Mouse (Mus musculus) intestine, postnatal 0 days (tissue): ENCODE data around the gene Hspa4. TPM values are rescaled to one million over a fixed set of nuclear protein-coding genes. Genes with fewer than 3 reads are reported as not detected.

Source experiments
- ATAC-seq: fragments of 200-750 bp; cut with Nextera tagmentation; 2 replicates; pipeline ENCODE4 v1.8.0; 2017; ENCODE audit warnings: mild to moderate bottlenecking, moderate TSS enrichment, moderate library complexity
- H3K27ac ChIP-seq: fragments of 300-500 bp; sonication (generic); 2 replicates; pipeline ENCODE4 v1.5.1; 2014; ENCODE audit warnings: mild to moderate bottlenecking, low read depth, low read length, moderate library complexity
- H3K27me3 ChIP-seq: fragments of 300-500 bp; sonication (generic); replicated peaks from 2 replicates; pipeline ENCODE4 v1.6.1; 2014; ENCODE audit warnings: low read length, mixed read lengths; ENCODE audit not compliant: control insufficient read depth, insufficient read depth
- H3K36me3 ChIP-seq: fragments of 300-500 bp; sonication (generic); 2 replicates; pipeline ENCODE4 v1.6.1; 2014; ENCODE audit warnings: mild to moderate bottlenecking, moderate library complexity; ENCODE audit not compliant: control insufficient read depth, insufficient read depth
- H3K4me1 ChIP-seq: fragments of 300-500 bp; sonication (generic); replicated peaks from 2 replicates; pipeline ENCODE4 v1.6.1; 2014; ENCODE audit warnings: antibody characterized with exemption, low read length, mixed read lengths; ENCODE audit not compliant: control insufficient read depth, insufficient read depth
- H3K4me2 ChIP-seq: fragments of 300-500 bp; sonication (generic); replicated peaks from 2 replicates; pipeline ENCODE4 v1.6.1; 2014; ENCODE audit warnings: low read depth, mild to moderate bottlenecking, moderate library complexity
- H3K4me3 ChIP-seq: fragments of 300-500 bp; sonication (generic); 2 replicates; pipeline ENCODE4 v1.5.1; 2014; ENCODE audit warnings: low read depth, low read length
- H3K9ac ChIP-seq: fragments of 300-500 bp; sonication (generic); 2 replicates; pipeline ENCODE4 v1.6.1; 2014; ENCODE audit warnings: mild to moderate bottlenecking, low read depth, low read length
- H3K9me3 ChIP-seq: fragments of 300-500 bp; sonication (generic); 2 replicates; pipeline ENCODE4 v1.6.1; 2016; ENCODE audit warnings: mixed run types; ENCODE audit not compliant: control insufficient read depth
- CTCF ChIP-seq: sonication (generic); IDR thresholded peaks from 2 replicates; pipeline ENCODE4 v1.5.1; 2016; ENCODE audit warnings: low read depth, mild to moderate bottlenecking, control low read depth, antibody characterized with exemption, moderate library complexity
- WGBS: fragments of 180-500 bp; shearing (Covaris S2); extraction: QIAGEN DNeasy Blood & Tissue Kit; methylation state at CpG from one replicate; pipeline ENCODE4 v1.1.7; 2014; 5-methylcytosine and 5-hydroxymethylcytosine counted together
- polyA plus RNA-seq: library from polyadenylated mRNA; unstranded; fragments of >200 nt; fragmentation: Nextera tagmentation; extraction: Ambion mirVana; gene quantifications from 2 replicates; pipeline ENCODE4 v1.2.1, GENCODE M21; 2015

The Hspa4 gene
- polyA plus RNA-seq, 1 experiment from 2014 or later, result 65.8 TPM

DNA sequence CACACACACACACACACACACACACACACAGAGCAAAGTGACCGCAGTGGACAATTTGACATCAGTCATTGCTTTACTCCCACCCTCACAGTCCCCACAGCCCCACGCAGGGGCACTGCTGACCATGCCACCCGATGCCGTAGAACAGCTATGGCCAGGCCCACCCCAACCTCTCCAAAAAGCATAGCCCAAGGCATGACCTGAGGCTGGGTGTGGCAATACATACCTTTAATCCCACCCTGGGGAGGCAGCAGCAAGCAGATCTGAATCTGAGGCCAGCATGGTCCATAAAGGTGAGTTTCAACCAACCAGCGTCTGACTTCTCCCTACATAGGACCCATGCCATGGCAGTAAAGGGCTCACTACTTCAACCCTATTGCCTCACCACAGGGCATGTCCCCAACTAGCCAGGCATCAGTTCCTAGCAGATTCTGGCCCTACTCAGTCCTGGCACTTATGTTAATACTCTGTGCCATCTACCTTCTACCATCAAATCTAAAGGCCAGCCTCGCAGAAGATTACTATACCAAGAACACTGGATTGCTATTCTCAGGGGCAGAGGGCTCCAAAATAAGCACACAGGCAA, 41.1 kb downstream of the Hspa4 start:
- no peak for TF ChIP-seq CTCF
- H3K27me3 ChIP-seq, result no peaks in the 10 kb centered on the region
- no peak overlapping the region for H3K4me3 ChIP-seq
- no peak overlapping the region for H3K27ac ChIP-seq
- 89% methylated on average over 6 of the region's 6 CpGs for WGBS
- no peak for ATAC-seq
- H3K4me2 ChIP-seq, result no peak overlapping the region
- no peaks in the 10 kb centered on the region for H3K9me3 ChIP-seq
- H3K36me3 ChIP-seq, result peaks cover 38% of the 10 kb centered on the region
- no peak overlapping the region for H3K9ac ChIP-seq
- no peaks in the 10 kb centered on the region for H3K4me1 ChIP-seq

DNA sequence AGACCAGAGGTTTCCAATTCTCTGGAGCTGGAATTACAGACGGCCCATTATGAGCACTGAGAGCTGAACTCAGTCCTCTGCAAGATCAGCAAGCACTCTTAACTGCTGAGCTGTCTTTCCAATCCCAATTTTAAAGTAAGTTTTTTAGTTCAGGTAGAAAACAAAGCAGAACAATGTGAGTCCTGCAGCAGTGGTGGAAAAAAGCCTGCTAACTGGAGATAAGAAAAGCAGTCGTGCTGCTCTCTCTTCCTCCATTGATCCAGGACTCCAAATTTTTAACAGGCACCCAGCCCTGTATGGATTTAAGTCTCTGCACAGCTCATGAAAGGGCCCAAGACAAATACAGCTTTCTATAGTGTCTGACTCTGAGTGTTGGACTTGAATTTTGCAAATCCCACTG, 43.3 kb downstream of the Hspa4 start:
- no peak for ATAC-seq
- peaks cover 20% of the 10 kb centered on the region for H3K36me3 ChIP-seq
- no peak overlapping the region for H3K27ac ChIP-seq
- H3K4me1 ChIP-seq, result no peaks in the 10 kb centered on the region
- H3K4me2 ChIP-seq, result no peak overlapping the region
- TF ChIP-seq CTCF, result no peak
- WGBS, result 59% methylated on average over 2 of the region's 2 CpGs
- no peak overlapping the region for H3K9ac ChIP-seq
- H3K4me3 ChIP-seq, result no peak overlapping the region
- H3K9me3 ChIP-seq, result no peaks in the 10 kb centered on the region
- no peaks in the 10 kb centered on the region for H3K27me3 ChIP-seq

DNA sequence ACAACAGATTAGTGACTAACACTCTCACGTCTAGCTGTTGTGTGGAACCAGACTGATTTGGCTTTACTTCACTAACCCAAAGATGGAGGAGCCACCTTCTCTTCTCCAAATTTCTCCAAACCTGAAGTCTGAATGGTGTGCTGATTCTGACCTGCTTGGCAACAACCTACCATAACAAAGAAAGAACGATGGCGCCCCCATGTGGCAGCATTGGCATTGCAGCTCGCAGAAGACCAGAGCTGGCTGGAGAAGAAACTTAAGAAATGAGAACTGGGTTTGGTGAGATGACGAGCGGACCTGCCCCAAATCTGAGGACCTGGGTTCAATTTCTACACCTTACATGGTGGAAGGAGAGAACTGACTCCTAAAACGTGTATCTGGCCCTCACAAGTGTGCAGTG, 45.3 kb downstream of the Hspa4 start:
- 0 out of 2 replicates have a peak, but pooled peaks cover 4% of the 10 kb centered on the region for H3K36me3 ChIP-seq

DNA sequence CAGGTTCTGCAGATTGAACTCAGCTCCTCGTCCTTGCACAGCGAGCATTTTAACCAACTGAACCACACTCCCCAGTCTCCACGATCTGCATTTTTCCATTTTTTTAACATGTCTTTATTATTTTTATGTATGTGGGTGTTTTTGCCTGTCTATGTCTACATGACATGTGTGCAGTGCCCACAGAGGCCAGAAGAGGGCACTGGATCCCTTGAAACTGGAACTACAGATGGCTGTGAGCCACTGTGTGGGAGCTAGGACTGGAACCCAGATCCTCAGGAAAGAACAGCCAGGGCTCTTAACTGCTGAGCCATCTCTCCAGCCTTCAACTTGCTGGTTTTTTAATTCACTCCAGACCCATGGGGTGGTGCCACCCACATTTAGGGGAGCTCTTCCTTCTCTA, 45.8 kb downstream of the Hspa4 start:
- Histone ChIP-seq H3K9me3 (no peaks in the 10 kb centered on the region), H3K4me3 (no peak overlapping the region), H3K27ac (no peak overlapping the region), H3K4me2 (no peak overlapping the region), H3K27me3 (no peaks in the 10 kb centered on the region), H3K9ac (no peak overlapping the region), H3K36me3 (0 out of 2 replicates have a peak, but pooled peaks cover 4% of the 10 kb centered on the region), H3K4me1 (peaks cover 6% of the 10 kb centered on the region; the same call in 1 of the 2 replicates)
- WGBS, result 85% methylated on average over 3 of the region's 3 CpGs
- no peak for ATAC-seq
- peak; percentile 45 for TF ChIP-seq CTCF

More for the DNA sequence above, 45.3 kb downstream of the Hspa4 start:
- WGBS, result 43% methylated on average over 7 of the region's 7 CpGs
- TF ChIP-seq CTCF, result peak; percentile 84
- Histone ChIP-seq H3K27me3 (no peaks in the 10 kb centered on the region), H3K27ac (no peak overlapping the region), H3K9me3 (no peaks in the 10 kb centered on the region), H3K4me3 (no peak overlapping the region), H3K9ac (no peak overlapping the region), H3K4me2 (no peak overlapping the region), H3K4me1 (peaks cover 6% of the 10 kb centered on the region; the same call in 1 of the 2 replicates)
- no peak for ATAC-seq

- Histone ChIP-seq H3K4me2 (no peak overlapping the region), H3K27ac (no peak overlapping the region), H3K4me3 (no peak overlapping the region), H3K27me3 (no peaks in the 10 kb centered on the region), H3K4me1 (peaks cover 6% of the 10 kb centered on the region; the same call in 1 of the 2 replicates), H3K9ac (no peak overlapping the region), H3K9me3 (no peaks in the 10 kb centered on the region), H3K36me3 (no peaks in the 10 kb centered on the region)
- TF ChIP-seq CTCF, result no peak
- WGBS, result 86% methylated on average over 12 of the region's 12 CpGs
- ATAC-seq, result no peak
Measured at GRCm38 (mm10) chr11:53252186-53253119, 47.8 kb downstream of the Hspa4 start.

DNA sequence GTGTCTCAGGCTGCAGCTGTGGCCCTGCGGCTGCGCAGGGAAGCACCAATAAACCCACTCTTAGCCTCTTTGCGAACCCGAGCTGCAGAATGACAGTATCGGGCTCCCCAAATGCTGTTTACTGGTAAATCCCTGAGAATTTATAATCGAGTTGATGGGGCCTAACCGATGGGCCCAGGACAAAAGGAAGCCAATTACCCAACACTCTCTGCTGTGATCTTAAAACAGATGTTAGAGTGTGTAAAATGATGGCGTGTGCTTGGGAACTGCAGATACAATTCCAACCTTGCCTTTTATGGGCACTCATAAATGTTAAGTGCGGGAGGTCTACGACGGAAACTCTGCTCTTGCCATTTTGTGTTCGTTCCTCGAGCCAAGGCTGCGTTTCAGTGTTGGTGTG, 49.5 kb downstream of the Hspa4 start:
- no peaks in the 10 kb centered on the region for H3K27me3 ChIP-seq
- WGBS, result 52% methylated on average over 14 of the region's 14 CpGs
- H3K4me2 ChIP-seq, result no peak overlapping the region
- ATAC-seq, result no peak
- no peaks in the 10 kb centered on the region for H3K36me3 ChIP-seq
- no peak overlapping the region for H3K9ac ChIP-seq
- H3K9me3 ChIP-seq, result no peaks in the 10 kb centered on the region
- no peak overlapping the region for H3K4me3 ChIP-seq
- no peak for TF ChIP-seq CTCF
- no peak overlapping the region for H3K27ac ChIP-seq
- H3K4me1 ChIP-seq, result peaks cover 6% of the 10 kb centered on the region; the same call in 1 of the 2 replicates
